Mouse (Mus musculus): ENCODE measurements around the gene Foxk2.

GRCm38 (mm10) chr11:121340287-121340686, 80.5 kb downstream of the Foxk2 start:
- TF ChIP-seq CTCF (IDR thresholded peaks at IDR 0.05; ENCODE audit: low read depth) = no peak
- no peak for TF ChIP-seq EP300 (IDR thresholded peaks at IDR 0.05; ENCODE audit: low read depth)

Measured in liver, postnatal 0 days (tissue).